In genomic region chr15:83832265-83832664, GRCm38 (mm10) we compare ENCODE assay signal across 20 mouse cellular contexts. TPM values are rescaled to one million over a fixed set of nuclear protein-coding genes. Genes with fewer than 3 reads are reported as not detected.
"Had no signal": no experiment of that assay in that cellular context is flagged by ENCODE, and none has a peak within 500 bp of the region (broad histone marks: within the 10 kb centered on the region; RNA-seq: fewer than 3 reads in every experiment).

No protein-coding gene starts in this region.

- H3K9me3 ChIP-seq: kidney, embryonic 15.5 days; midbrain, embryonic 13.5 days had no signal

- H3K27ac ChIP-seq: kidney, embryonic 15.5 days; liver, embryonic 13.5 days; midbrain, embryonic 13.5 days had no signal

- H3K4me3 ChIP-seq: kidney, embryonic 15.5 days; liver, embryonic 13.5 days; midbrain, embryonic 13.5 days; myocyte had no signal

- ATAC-seq: midbrain, embryonic 13.5 days; midbrain, embryonic 16.5 days had no signal

- H3K4me2 ChIP-seq: kidney, embryonic 15.5 days; liver, embryonic 13.5 days; midbrain, embryonic 13.5 days had no signal

- H3K9ac ChIP-seq: kidney, embryonic 15.5 days; liver, embryonic 13.5 days; midbrain, embryonic 13.5 days had no signal

- H3K36me3 ChIP-seq: kidney, embryonic 15.5 days; liver, embryonic 13.5 days; midbrain, embryonic 13.5 days had no signal

- H3K4me1 ChIP-seq: kidney, embryonic 15.5 days; liver, embryonic 13.5 days had no signal

- DNase-seq: kidney, adult 11 months; kidney, adult 8-10 months; kidney, postnatal 10 days; kidney, postnatal 36 days; liver, embryonic 13.5 days; lung, adult 2 months; lung, postnatal 14 days; lung, postnatal 4 days; spleen, adult 18-20 months; thymus, adult 18-20 months; thymus, postnatal 36 days had no signal

- H3K27me3 ChIP-seq: kidney, embryonic 15.5 days; liver, embryonic 13.5 days; midbrain, embryonic 13.5 days had no signal

RNA-seq across cellular contexts. Expression of gene Mpped1, which starts 53.0 kb away (rescaled TPM):
- total RNA-seq: liver, adult 2 months; megakaryocyte progenitor cell, adult 5-6 weeks; monocyte, adult 5-6 weeks had no signal
- polyA plus RNA-seq: liver, embryonic 16.5 days; lung, adult 2 months; myocyte; urinary bladder, adult 2 months had no signal
